Mouse (Mus musculus): Measurements from ENCODE around the gene Fam178b. TPM values are rescaled to one million over a fixed set of nuclear protein-coding genes. Genes with fewer than 3 reads are reported as not detected.
"Not testable (repeated sequence)": the region's sequence is repeated elsewhere in the genome, so short reads cannot be mapped to it uniquely, and the experiment has no call there.

Fam178b gene
- polyA plus RNA-seq, 1 experiment: 1.1 TPM

GRCm38 (mm10) chr1:36632846-36633245 lies 50.1 kb downstream of the Fam178b start:
- H3K4me3 ChIP-seq (replicated peaks; ENCODE audit: insufficient read depth, low read depth, low read length): no peak overlapping the region
- no peaks in the 10 kb centered on the region for H3K27me3 ChIP-seq (ENCODE audit: control insufficient read depth, insufficient read depth, low read length)
- no peak for DNase-seq
- no peak overlapping the region for H3K27ac ChIP-seq (ENCODE audit: insufficient read depth, low read length)
- no peak for TF ChIP-seq POLR2A (IDR thresholded peaks at IDR 0.05; ENCODE audit: borderline replicate concordance, insufficient read depth, low read length)
- no peak for TF ChIP-seq CTCF (IDR thresholded peaks at IDR 0.05; ENCODE audit: borderline replicate concordance, insufficient read depth, low read depth, low read length)
- H3K4me1 ChIP-seq (ENCODE audit: control insufficient read depth, insufficient read depth, low read length): peaks cover 52% of the 10 kb centered on the region
- 96% methylated on average over 1 of the region's 1 CpGs for WGBS

DNA sequence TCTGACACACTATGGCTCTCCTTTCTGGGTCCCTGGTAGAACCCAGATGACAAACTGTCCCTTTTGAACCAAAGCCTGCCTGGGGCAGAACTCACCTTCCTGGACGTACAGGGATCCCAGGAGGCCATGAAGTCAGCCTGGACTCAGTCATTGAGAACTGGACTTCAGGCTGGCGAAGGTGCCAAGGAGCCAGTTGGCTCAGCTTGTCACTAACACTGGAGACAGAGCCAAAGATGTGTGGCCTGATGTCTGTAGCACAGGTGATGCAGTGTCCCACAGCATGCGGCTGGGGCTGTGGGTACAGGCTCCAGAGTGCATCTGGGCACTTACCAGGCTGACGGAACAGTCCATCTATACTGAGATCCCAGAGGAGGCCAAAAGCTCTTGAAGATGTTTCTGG lies 50.9 kb downstream of the Fam178b start:
- Histone ChIP-seq H3K4me1 (ENCODE audit: control insufficient read depth, insufficient read depth, low read length) (peaks cover 47% of the 10 kb centered on the region), H3K4me3 (replicated peaks; ENCODE audit: insufficient read depth, low read depth, low read length) (no peak overlapping the region), H3K27me3 (ENCODE audit: control insufficient read depth, insufficient read depth, low read length) (no peaks in the 10 kb centered on the region), H3K27ac (ENCODE audit: insufficient read depth, low read length) (no peak overlapping the region)
- peak; percentile 37 to 51 for DNase-seq
- TF ChIP-seq POLR2A (IDR thresholded peaks at IDR 0.05; ENCODE audit: borderline replicate concordance, insufficient read depth, low read length) (no peak), CTCF (IDR thresholded peaks at IDR 0.05; ENCODE audit: borderline replicate concordance, insufficient read depth, low read depth, low read length) (no peak)
- WGBS: 37% methylated on average over 4 of the region's 4 CpGs

DNA sequence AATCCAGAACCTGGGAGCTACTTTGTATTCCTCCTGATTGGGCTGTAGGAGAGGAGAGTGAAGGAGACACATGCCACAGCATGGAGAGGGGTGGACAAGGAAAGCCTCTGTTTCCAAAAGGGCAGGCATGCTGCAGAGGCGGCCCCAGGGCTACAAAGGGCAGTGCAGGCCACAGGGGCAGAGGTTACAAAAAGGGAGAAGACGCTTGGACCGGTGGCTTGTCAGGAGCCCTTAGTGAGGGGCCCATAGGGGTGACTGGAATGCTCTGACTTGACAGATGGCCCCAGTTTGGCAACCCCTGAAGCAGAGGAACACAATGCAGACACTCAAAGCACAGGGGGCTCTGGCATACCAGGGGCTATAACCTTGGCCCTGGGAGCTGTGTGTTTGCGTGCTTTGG lies 51.6 kb downstream of the Fam178b start:
- Histone ChIP-seq H3K27me3 (ENCODE audit: control insufficient read depth, insufficient read depth, low read length) (no peaks in the 10 kb centered on the region), H3K4me3 (replicated peaks; ENCODE audit: insufficient read depth, low read depth, low read length) (no peak overlapping the region), H3K27ac (ENCODE audit: insufficient read depth, low read length) (no peak overlapping the region), H3K4me1 (ENCODE audit: control insufficient read depth, insufficient read depth, low read length) (peaks cover 40% of the 10 kb centered on the region)
- TF ChIP-seq POLR2A (IDR thresholded peaks at IDR 0.05; ENCODE audit: borderline replicate concordance, insufficient read depth, low read length) (no peak), CTCF (IDR thresholded peaks at IDR 0.05; ENCODE audit: borderline replicate concordance, insufficient read depth, low read depth, low read length) (no peak)
- 48% methylated on average over 4 of the region's 4 CpGs for WGBS
- DNase-seq: no peak

DNA sequence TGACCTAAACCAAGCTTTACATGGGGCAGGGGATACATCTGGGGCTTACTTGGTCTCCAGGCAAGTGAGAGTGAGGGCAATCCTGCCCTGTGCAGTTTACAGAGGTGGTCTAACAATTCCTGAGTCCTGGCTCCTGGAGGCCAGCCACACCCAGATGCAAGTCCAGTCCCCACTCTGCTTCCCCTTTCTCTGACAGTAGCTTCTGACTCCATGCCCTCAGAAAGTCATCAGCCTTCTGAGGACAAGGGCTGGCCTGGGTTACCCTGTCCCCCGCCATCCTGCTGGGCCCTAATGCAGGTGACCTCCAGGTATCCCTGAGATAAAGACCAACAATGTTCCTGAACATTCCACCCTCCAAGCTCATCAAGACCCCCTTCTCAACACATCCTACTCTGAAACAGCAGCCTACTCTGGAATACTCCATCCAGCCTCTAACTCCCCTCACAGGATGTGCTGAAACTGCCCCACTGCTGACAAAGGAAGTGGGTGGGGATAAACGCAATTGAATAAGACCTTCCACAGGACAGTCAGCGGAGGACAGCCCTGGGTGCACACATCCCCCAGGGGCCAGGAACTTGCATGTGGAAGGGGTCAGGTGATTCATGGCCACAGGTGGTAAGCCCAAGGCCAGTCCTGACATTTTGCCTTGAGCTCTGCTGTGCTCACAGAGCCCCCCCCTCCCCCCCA lies 52.8 kb downstream of the Fam178b start:
- DNase-seq: no peak
- 90% methylated on average over 3 of the region's 3 CpGs for WGBS
- H3K27ac ChIP-seq (ENCODE audit: insufficient read depth, low read length): no peak overlapping the region
- TF ChIP-seq CTCF (IDR thresholded peaks at IDR 0.05; ENCODE audit: borderline replicate concordance, insufficient read depth, low read depth, low read length) (no peak), POLR2A (IDR thresholded peaks at IDR 0.05; ENCODE audit: borderline replicate concordance, insufficient read depth, low read length) (no peak)
- H3K27me3 ChIP-seq (ENCODE audit: control insufficient read depth, insufficient read depth, low read length): no peaks in the 10 kb centered on the region
- no peak overlapping the region for H3K4me3 ChIP-seq (replicated peaks; ENCODE audit: insufficient read depth, low read depth, low read length)
- peaks cover 30% of the 10 kb centered on the region for H3K4me1 ChIP-seq (ENCODE audit: control insufficient read depth, insufficient read depth, low read length)

DNA sequence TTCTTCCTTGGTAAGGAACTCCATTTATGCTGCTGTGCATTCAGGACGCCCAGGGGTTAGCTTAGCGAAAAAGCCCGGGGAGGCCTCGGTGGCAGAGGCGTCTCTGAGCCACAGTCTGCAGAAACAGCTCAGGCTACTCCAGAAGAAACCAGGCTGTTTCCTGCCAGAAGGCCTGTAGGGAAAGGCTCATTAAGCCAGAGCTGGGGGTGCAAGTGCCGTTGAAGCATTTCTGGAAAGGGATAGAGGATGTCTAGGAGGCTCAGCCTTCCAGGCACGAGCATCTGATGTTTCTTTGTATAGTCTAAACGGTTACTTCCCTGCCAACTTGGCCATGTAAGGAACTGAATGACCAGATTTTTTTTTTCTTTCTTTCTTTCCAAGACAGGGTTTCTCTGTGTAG lies 54.4 kb downstream of the Fam178b start:
- no peak for DNase-seq
- no peaks in the 10 kb centered on the region for H3K27me3 ChIP-seq (ENCODE audit: control insufficient read depth, insufficient read depth, low read length)
- 26% methylated on average over 8 of the region's 8 CpGs for WGBS
- no peak overlapping the region for H3K4me3 ChIP-seq (replicated peaks; ENCODE audit: insufficient read depth, low read depth, low read length)
- no peak overlapping the region for H3K27ac ChIP-seq (ENCODE audit: insufficient read depth, low read length)
- TF ChIP-seq CTCF (IDR thresholded peaks at IDR 0.05; ENCODE audit: borderline replicate concordance, insufficient read depth, low read depth, low read length) (no peak), POLR2A (IDR thresholded peaks at IDR 0.05; ENCODE audit: borderline replicate concordance, insufficient read depth, low read length) (no peak)
- H3K4me1 ChIP-seq (ENCODE audit: control insufficient read depth, insufficient read depth, low read length): peaks cover 17% of the 10 kb centered on the region

GRCm38 (mm10) chr1:36625442-36625841 lies 57.5 kb downstream of the Fam178b start:
- 86% methylated on average over 5 of the region's 5 CpGs for WGBS
- no peaks in the 10 kb centered on the region for H3K4me1 ChIP-seq (ENCODE audit: control insufficient read depth, insufficient read depth, low read length)
- H3K27ac ChIP-seq (ENCODE audit: insufficient read depth, low read length): no peak overlapping the region
- H3K4me3 ChIP-seq (replicated peaks; ENCODE audit: insufficient read depth, low read depth, low read length): no peak overlapping the region
- no peak for DNase-seq
- no peaks in the 10 kb centered on the region for H3K27me3 ChIP-seq (ENCODE audit: control insufficient read depth, insufficient read depth, low read length)
- TF ChIP-seq CTCF (IDR thresholded peaks at IDR 0.05; ENCODE audit: borderline replicate concordance, insufficient read depth, low read depth, low read length): no peak
- TF ChIP-seq POLR2A (IDR thresholded peaks at IDR 0.05; ENCODE audit: borderline replicate concordance, insufficient read depth, low read length): no peak

DNA sequence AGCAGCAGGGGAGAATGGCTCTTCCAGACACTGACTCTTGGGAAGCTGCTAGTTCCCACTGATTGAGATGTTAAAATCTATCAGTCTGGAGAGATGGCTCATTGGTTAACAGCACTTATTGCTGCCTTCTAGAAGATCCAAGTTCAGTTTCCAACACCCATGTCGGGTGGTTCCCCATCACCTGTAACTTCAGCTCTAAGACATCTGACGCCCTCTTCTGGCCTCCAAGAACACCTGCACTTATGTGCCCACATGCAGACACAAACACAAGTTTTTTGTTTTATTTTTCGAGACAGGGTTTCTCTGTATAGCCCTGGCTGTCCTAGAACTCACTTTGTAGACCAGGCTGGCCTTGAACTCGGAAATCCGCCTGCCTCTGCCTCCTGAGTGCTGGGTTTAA lies 67.0 kb downstream of the Fam178b start:
- 82% methylated on average over 5 of the region's 5 CpGs for WGBS
- H3K4me1 ChIP-seq (ENCODE audit: control insufficient read depth, insufficient read depth, low read length); H3K4me3 ChIP-seq (replicated peaks; ENCODE audit: insufficient read depth, low read depth, low read length); H3K27me3 ChIP-seq (ENCODE audit: control insufficient read depth, insufficient read depth, low read length); DNase-seq; H3K27ac ChIP-seq (ENCODE audit: insufficient read depth, low read length): not testable (repeated sequence)

- no peak overlapping the region for H3K4me3 ChIP-seq (replicated peaks; ENCODE audit: insufficient read depth, low read depth, low read length)
- WGBS: 69% methylated on average over 8 of the region's 8 CpGs
- no peak for DNase-seq
- H3K4me1 ChIP-seq (ENCODE audit: control insufficient read depth, insufficient read depth, low read length): no peaks in the 10 kb centered on the region; the same call in 1 of the 2 replicates
- H3K27ac ChIP-seq (ENCODE audit: insufficient read depth, low read length): no peak overlapping the region
- no peaks in the 10 kb centered on the region for H3K27me3 ChIP-seq (ENCODE audit: control insufficient read depth, insufficient read depth, low read length)
- TF ChIP-seq POLR2A (IDR thresholded peaks at IDR 0.05; ENCODE audit: borderline replicate concordance, insufficient read depth, low read length) (no peak), CTCF (IDR thresholded peaks at IDR 0.05; ENCODE audit: borderline replicate concordance, insufficient read depth, low read depth, low read length) (no peak)
Measured at GRCm38 (mm10) chr1:36615188-36615587, 67.8 kb downstream of the Fam178b start.

Data from cerebellum, adult 2 months (tissue).